7 mouse cellular contexts compared by ENCODE assay signal in the genomic region with DNA sequence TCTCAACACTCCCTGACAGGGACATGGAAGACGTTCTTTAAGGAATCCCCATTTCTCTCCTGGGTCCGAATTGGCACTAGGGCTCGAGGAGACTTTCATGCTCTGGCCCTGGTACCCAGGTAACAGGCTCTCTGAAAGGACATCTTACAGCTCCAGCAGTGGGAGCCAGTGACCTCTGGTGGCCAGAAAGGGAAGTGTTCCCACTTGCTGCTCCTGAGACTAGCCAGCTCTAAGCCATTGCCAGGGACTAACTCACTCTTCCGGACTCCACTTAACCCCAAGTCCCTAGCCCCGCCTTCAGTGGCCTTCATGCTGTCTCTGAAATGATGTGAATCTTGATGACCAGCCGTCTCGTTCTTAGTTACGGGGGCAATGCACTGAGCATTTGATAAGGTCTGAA.
A peak's percentile ranks its signal among the peaks of the same experiment; 100 is the strongest.
DNase-seq lines count a peak whose midpoint lies in the region; ATAC-seq lines count a peak whose summit lies in the region.

No protein-coding gene starts in this region.

- H3K27ac ChIP-seq in midbrain, embryonic 13.5 days, result no peak overlapping the region

- peaks cover 4% of the 10 kb centered on the region; the same call in 1 of the 2 replicates for H3K27me3 ChIP-seq in midbrain, embryonic 13.5 days

- no peak overlapping the region for H3K9ac ChIP-seq in midbrain, embryonic 13.5 days (replicated peaks)

- H3K36me3 ChIP-seq in midbrain, embryonic 13.5 days, result no peaks in the 10 kb centered on the region

- H3K4me1 ChIP-seq in midbrain, embryonic 13.5 days (replicated peaks), result peaks cover 28% of the 10 kb centered on the region

- 33% methylated on average over 8 of the region's 8 CpGs for WGBS in midbrain, embryonic 13.5 days

- DNase-seq in adrenal gland, adult 8-10 months, result peak; percentile 81
- peak; percentile 71 for DNase-seq in embryo, embryonic 11.5 days (ENCODE audit: low read depth, low spot score)
- peak; percentile 97 for DNase-seq in heart, adult 11 months
- DNase-seq in kidney, adult 11 months, result peak; percentile 79
- DNase-seq in left cerebral cortex, postnatal 36 days (ENCODE audit: low spot score in 2 of 2), result peak; percentile 81 to 82
- DNase-seq in spleen, adult 12 weeks (ENCODE audit: low spot score), result peak; percentile 76

- H3K4me3 ChIP-seq in midbrain, embryonic 13.5 days (replicated peaks), result no peak overlapping the region

- no peak overlapping the region for H3K4me2 ChIP-seq in midbrain, embryonic 13.5 days (replicated peaks)

- peak; percentile 83 for ATAC-seq in midbrain, embryonic 13.5 days

- intact Hi-C loops in left cerebral cortex, postnatal 36 days (cut with DNase I), result loop anchor here (2.0 to 10.0 kb wide), 4 partner anchors 55 to 419 kb away; a partner anchor contains a TSS

- H3K9me3 ChIP-seq in midbrain, embryonic 13.5 days, result no peaks in the 10 kb centered on the region
